Mouse (Mus musculus): ENCODE results near the gene Stmn3. TPM values are rescaled to one million over a fixed set of nuclear protein-coding genes. Genes with fewer than 3 reads are reported as not detected.
A peak's percentile ranks its signal among the peaks of the same experiment; 100 is the strongest.

Stmn3 gene
- polyA plus RNA-seq (2016; fragmentation: Nextera tagmentation; extraction: Ambion mirVana) = 0.18 TPM in 1 of 2 replicates, not detected in the other

- H3K27me3 ChIP-seq (replicated peaks) = peaks cover 85% of the 10 kb centered on the region
- H3K9me3 ChIP-seq (replicated peaks) = no peaks in the 10 kb centered on the region
- H3K27ac ChIP-seq = no peak within 1 kb of the TSS
- no peak for ATAC-seq
- WGBS (ENCODE audit: insufficient replicate concordance) = 7% methylated on average over 23 of the region's 23 CpGs
- peaks cover 12% of the 10 kb centered on the region for H3K4me1 ChIP-seq
- no peak within 1 kb of the TSS for H3K9ac ChIP-seq
- no peaks in the 10 kb centered on the region for H3K36me3 ChIP-seq
- H3K4me3 ChIP-seq = peak within 1 kb of the TSS; percentile 16
- H3K4me2 ChIP-seq = peak within 1 kb of the TSS; percentile 38
These were observed at the start of gene Stmn3 for GRCm38 (mm10) chr2:181314080-181314810. Stmn3 (minus strand) TSS chr2:181314500.

- Histone ChIP-seq H3K4me1 (peaks cover 45% of the 10 kb centered on the region), H3K4me3 (peak overlapping the region; percentile 85), H3K36me3 (peaks cover 62% of the 10 kb centered on the region), H3K9me3 (replicated peaks) (no peaks in the 10 kb centered on the region), H3K27ac (no peak overlapping the region), H3K4me2 (peak overlapping the region; percentile 97), H3K27me3 (replicated peaks) (no peaks in the 10 kb centered on the region), H3K9ac (peak overlapping the region; percentile 90)
- ATAC-seq = no peak
- 70% methylated on average over 3 of the region's 3 CpGs for WGBS (ENCODE audit: insufficient replicate concordance)
These were observed 49.6 kb upstream of the Stmn3 start for GRCm38 (mm10) chr2:181363946-181364345.

- H3K27ac ChIP-seq = no peak overlapping the region
- H3K9ac ChIP-seq = no peak overlapping the region
- no peak for ATAC-seq
- WGBS (ENCODE audit: insufficient replicate concordance) = 72% methylated on average over 3 of the region's 3 CpGs
- H3K27me3 ChIP-seq (replicated peaks) = no peaks in the 10 kb centered on the region
- no peak overlapping the region for H3K4me3 ChIP-seq
- H3K4me2 ChIP-seq = no peak overlapping the region
- no peaks in the 10 kb centered on the region for H3K4me1 ChIP-seq
- no peaks in the 10 kb centered on the region for H3K9me3 ChIP-seq (replicated peaks)
- H3K36me3 ChIP-seq = peaks cover 100% of the 10 kb centered on the region
These were observed 42.5 kb upstream of the Stmn3 start for GRCm38 (mm10) chr2:181356780-181357179.

- Histone ChIP-seq H3K27me3 (replicated peaks) (no peaks in the 10 kb centered on the region), H3K9me3 (replicated peaks) (no peaks in the 10 kb centered on the region), H3K27ac (no peak overlapping the region), H3K4me2 (no peak overlapping the region), H3K9ac (no peak overlapping the region), H3K36me3 (peaks cover 91% of the 10 kb centered on the region), H3K4me3 (no peak overlapping the region), H3K4me1 (no peaks in the 10 kb centered on the region)
- 84% methylated on average over 6 of the region's 6 CpGs for WGBS (ENCODE audit: insufficient replicate concordance)
- ATAC-seq = no peak
These were observed 28.5 kb upstream of the Stmn3 start for GRCm38 (mm10) chr2:181342766-181343165.

- H3K4me1 ChIP-seq = no peaks in the 10 kb centered on the region
- H3K27ac ChIP-seq = no peak overlapping the region
- H3K9me3 ChIP-seq (replicated peaks) = no peaks in the 10 kb centered on the region
- H3K4me3 ChIP-seq = no peak overlapping the region
- no peak for ATAC-seq
- peaks cover 92% of the 10 kb centered on the region for H3K36me3 ChIP-seq
- H3K4me2 ChIP-seq = no peak overlapping the region
- no peak overlapping the region for H3K9ac ChIP-seq
- no peaks in the 10 kb centered on the region for H3K27me3 ChIP-seq (replicated peaks)
- WGBS (ENCODE audit: insufficient replicate concordance) = 76% methylated on average over 4 of the region's 4 CpGs
These were observed 26.1 kb upstream of the Stmn3 start for GRCm38 (mm10) chr2:181340426-181340825.

- no peak overlapping the region for H3K4me2 ChIP-seq
- no peak overlapping the region for H3K4me3 ChIP-seq
- H3K4me1 ChIP-seq = no peaks in the 10 kb centered on the region
- no peak overlapping the region for H3K9ac ChIP-seq
- no peaks in the 10 kb centered on the region for H3K9me3 ChIP-seq (replicated peaks)
- peaks cover 90% of the 10 kb centered on the region for H3K36me3 ChIP-seq
- ATAC-seq = peak; percentile 58; the same call in 1 of the 2 replicates
- no peak overlapping the region for H3K27ac ChIP-seq
- 47% methylated on average over 3 of the region's 3 CpGs for WGBS (ENCODE audit: insufficient replicate concordance)
- no peaks in the 10 kb centered on the region for H3K27me3 ChIP-seq (replicated peaks)
These were observed 19.7 kb upstream of the Stmn3 start for GRCm38 (mm10) chr2:181334023-181334422.

- ATAC-seq = no peak
- Histone ChIP-seq H3K4me2 (no peak overlapping the region), H3K9me3 (replicated peaks) (no peaks in the 10 kb centered on the region), H3K36me3 (peaks cover 91% of the 10 kb centered on the region), H3K27me3 (replicated peaks) (no peaks in the 10 kb centered on the region), H3K4me1 (no peaks in the 10 kb centered on the region), H3K4me3 (no peak overlapping the region), H3K27ac (no peak overlapping the region), H3K9ac (no peak overlapping the region)
These were observed 18.2 kb upstream of the Stmn3 start for GRCm38 (mm10) chr2:181332542-181332941.

GRCm38 (mm10) chr2:181326098-181326497 is 11.8 kb upstream of the Stmn3 start:
- WGBS (ENCODE audit: insufficient replicate concordance) = 79% methylated on average over 2 of the region's 2 CpGs
- H3K9ac ChIP-seq = no peak overlapping the region
- H3K4me1 ChIP-seq = 0 out of 2 replicates have a peak, but pooled peaks cover under 1% of the 10 kb centered on the region
- H3K27ac ChIP-seq = no peak overlapping the region
- peaks cover 96% of the 10 kb centered on the region for H3K36me3 ChIP-seq
- H3K27me3 ChIP-seq (replicated peaks) = no peaks in the 10 kb centered on the region
- H3K4me3 ChIP-seq = no peak overlapping the region
- ATAC-seq = no peak
- H3K9me3 ChIP-seq (replicated peaks) = no peaks in the 10 kb centered on the region
- no peak overlapping the region for H3K4me2 ChIP-seq

GRCm38 (mm10) chr2:181322136-181322535 is 7.8 kb upstream of the Stmn3 start:
- H3K9me3 ChIP-seq (replicated peaks) = no peaks in the 10 kb centered on the region
- H3K9ac ChIP-seq = no peak overlapping the region
- H3K36me3 ChIP-seq = peaks cover 57% of the 10 kb centered on the region
- no peak for ATAC-seq
- 77% methylated on average over 5 of the region's 5 CpGs for WGBS (ENCODE audit: insufficient replicate concordance)
- H3K4me3 ChIP-seq = no peak overlapping the region
- H3K4me1 ChIP-seq = peaks cover 18% of the 10 kb centered on the region
- H3K27me3 ChIP-seq (replicated peaks) = peaks cover 13% of the 10 kb centered on the region; the same call in 1 of the 2 replicates
- H3K4me2 ChIP-seq = no peak overlapping the region
- no peak overlapping the region for H3K27ac ChIP-seq

- Histone ChIP-seq H3K4me2 (peak overlapping the region; percentile 71), H3K27ac (peak overlapping the region; percentile 93), H3K9ac (peak overlapping the region; percentile 74), H3K4me3 (peak overlapping the region; percentile 72), H3K36me3 (peaks cover 36% of the 10 kb centered on the region), H3K27me3 (replicated peaks) (peaks cover 34% of the 10 kb centered on the region), H3K4me1 (peaks cover 18% of the 10 kb centered on the region), H3K9me3 (replicated peaks) (no peaks in the 10 kb centered on the region)
- 9% methylated on average over 7 of the region's 7 CpGs for WGBS (ENCODE audit: insufficient replicate concordance)
- peak; percentile 9; the same call in 1 of the 2 replicates for ATAC-seq
These were observed 5.8 kb upstream of the Stmn3 start for GRCm38 (mm10) chr2:181320103-181320499.

GRCm38 (mm10) chr2:181319248-181320102 is 5.2 kb upstream of the Stmn3 start, which contains the start of gene Rtel1:
Rtel1 (plus strand) TSS chr2:181319739.
- Histone ChIP-seq H3K27ac (peak within 1 kb of the TSS; percentile 93), H3K4me1 (peaks cover 18% of the 10 kb centered on the region), H3K27me3 (replicated peaks) (peaks cover 40% of the 10 kb centered on the region), H3K4me3 (peak within 1 kb of the TSS; percentile 72), H3K4me2 (peak within 1 kb of the TSS; percentile 71), H3K9ac (peak within 1 kb of the TSS; percentile 74), H3K9me3 (replicated peaks) (no peaks in the 10 kb centered on the region), H3K36me3 (peaks cover 30% of the 10 kb centered on the region)
- 5% methylated on average over 40 of the region's 40 CpGs for WGBS (ENCODE audit: insufficient replicate concordance)
- ATAC-seq = peak; percentile 93
